ENCODE assay signal across 1 mouse cellular context in the genomic region with DNA sequence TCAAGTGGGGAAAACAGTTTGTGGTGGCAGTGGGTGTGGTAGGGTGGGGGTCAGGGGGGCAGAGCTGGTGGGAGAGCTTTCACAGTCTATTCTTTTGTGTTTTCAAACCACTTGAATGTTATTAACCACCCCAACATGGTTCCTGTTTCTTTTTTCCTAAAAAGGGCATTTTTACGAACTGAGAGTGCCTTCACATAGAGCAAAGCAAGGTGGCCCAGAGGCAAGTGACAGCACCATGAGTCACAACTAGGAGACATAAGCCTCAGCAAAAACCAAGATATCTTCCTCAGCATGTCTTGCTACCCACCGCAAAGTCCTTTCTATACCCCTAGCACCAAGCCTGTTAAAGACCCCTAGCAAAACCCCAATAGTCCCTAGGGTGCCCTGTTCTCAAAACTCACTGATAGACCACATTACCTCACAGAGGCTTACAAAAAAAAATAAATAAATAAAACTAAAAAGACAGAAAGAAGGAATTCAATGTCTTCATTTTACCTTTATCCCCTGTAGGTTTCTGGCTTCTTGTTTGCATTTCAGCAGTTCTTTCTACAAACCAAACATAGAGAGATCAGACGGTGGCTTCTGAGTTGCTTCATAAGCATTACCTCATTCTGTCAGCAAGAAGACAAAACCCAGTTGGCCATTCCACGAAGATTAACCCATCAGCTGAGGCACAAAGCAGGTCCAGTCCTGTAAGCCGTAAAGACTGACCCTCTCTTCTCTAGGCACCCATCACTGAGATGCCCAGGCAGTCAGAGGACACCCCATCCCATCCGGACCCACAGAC.
TF ChIP-seq lines count a peak whose summit lies in the region.

No protein-coding gene starts in this region.

TF ChIP-seq in CH12.LX, 34 proteins besides CTCF, POLR2A, EP300 and RAD21:
- TF ChIP-seq ZMIZ1 (IDR thresholded peaks at IDR 0.05; ENCODE audit: low read depth, low read length): no peak
- no peak for TF ChIP-seq NRF1 (IDR thresholded peaks at IDR 0.05; ENCODE audit: low read depth, low read length)
- TF ChIP-seq PAX5 (IDR thresholded peaks at IDR 0.05; ENCODE audit: low read length): no peak
- TF ChIP-seq HCFC1 (IDR thresholded peaks at IDR 0.05; ENCODE audit: low read depth, low read length): no peak
- no peak for TF ChIP-seq TBP (conservative IDR thresholded peaks at IDR 0.05; ENCODE audit: low read depth, low read length)
- TF ChIP-seq BHLHE40 (IDR thresholded peaks at IDR 0.05; ENCODE audit: low read depth, low read length): no peak
